Mouse (Mus musculus) T-helper 2 cell (primary cell): Measurements from ENCODE around the gene Krtap8-1.

Source experiments
- in situ Hi-C: fragments of 300-600 bp; cut with MboI, MseI; formaldehyde crosslinking; loops from one replicate; pipeline ENCODE4 v1.15.1; 2025; ENCODE audit warnings: high pct_unique_total_duplicates

The Krtap8-1 gene

DNA sequence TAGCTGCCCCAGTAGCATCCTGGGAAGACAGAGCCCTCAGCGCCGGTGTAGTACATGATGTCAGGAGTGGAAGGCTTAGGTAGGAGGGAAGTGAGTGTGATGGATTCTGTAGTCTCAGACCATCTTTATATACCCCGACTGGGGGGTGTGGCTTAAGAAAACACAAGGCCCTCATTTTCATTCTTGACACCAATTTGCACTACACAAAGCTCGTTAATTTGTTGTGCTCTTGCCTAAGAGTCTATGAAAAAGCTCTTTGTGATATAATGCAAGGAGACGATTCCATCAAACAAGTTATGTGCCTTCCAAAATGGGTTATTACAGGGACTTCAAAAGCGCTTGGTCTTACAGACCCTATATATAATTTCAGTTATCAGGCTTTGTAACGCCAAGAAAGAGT, at the start of gene Krtap8-1:
Gene Krtap8-1 (minus strand): TSS at position 101 of the 400 bp plus-strand sequence.
- in situ Hi-C loops: no loop called here

DNA sequence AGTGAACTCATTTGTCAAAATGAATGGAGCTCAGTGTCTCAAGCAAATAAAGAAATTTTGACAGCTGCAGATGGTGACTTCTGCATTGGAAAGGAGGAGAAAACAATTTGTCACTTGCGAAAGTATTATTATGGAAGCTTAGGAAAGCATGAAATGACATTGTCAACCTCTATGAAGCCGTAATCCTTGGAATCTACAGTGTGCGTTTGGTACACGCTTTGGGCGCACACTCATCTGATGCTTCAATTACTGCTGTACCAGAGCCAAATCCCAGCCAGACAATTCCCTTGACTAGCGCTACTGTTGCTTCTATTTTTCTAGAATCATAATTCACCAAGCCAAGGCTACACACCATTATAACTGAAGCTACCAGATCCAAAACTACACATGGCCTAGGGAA, 49.6 kb upstream of the Krtap8-1 start:
- in situ Hi-C loops: no loop called here

DNA sequence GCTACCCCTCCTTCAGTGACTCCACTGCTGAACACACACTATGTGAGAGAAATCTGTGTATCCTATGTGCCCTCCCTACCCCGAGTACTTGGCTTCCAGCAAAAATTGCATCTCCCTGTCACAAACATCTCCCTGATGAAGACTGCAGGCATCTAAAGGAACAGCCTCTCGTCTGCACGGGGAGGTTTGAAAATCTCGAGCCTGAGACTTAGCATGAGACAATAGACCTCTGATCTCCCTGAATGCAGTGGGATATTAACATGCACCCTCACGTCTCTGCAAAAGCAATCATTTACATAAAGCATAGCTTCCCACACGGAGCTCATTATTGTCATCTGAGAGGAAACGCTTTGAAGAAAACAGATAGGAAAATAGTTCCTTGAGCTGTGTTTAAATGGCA, 42.8 kb upstream of the Krtap8-1 start:
- in situ Hi-C loops: no loop called here

DNA sequence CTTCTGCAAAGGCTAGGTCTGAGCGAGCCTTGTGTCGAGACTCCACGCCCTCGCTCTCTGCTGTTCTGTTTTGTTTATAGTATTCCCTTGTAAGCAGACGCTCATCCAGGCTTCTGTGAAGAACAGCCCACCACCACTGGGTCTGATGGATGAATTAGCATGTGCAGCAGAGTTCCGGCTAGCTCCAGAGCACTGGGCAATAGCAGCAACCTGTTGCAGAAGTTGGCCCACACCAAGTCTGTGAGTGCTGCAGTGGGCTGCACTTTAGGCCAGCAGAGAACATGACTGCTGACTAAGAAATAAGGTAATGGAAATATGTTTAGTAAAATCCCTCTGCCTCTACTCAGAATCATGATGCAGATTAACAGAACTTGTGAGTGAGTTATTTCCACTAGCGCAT, 42.1 kb upstream of the Krtap8-1 start:
- in situ Hi-C loops: no loop called here

DNA sequence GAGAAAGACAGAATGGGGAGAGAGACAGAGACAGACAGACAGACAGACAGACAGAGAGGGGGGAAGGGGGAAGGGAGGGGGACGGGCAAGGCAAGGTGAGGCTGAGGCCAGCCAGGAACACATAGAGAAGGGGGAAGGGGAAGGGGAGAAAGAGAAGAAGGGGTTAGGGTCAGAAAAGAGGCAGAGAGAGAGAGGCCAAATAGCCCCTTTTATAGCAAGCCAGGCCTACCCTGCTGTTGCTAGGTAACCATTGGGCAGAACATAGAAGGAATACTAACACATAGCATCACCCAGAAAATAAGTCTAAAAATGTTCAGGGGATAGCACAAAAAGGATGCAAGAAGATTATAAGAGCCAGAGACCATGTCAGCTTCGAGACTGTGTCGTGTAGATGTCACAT, 40.6 kb upstream of the Krtap8-1 start:
- in situ Hi-C loops: no loop called here

DNA sequence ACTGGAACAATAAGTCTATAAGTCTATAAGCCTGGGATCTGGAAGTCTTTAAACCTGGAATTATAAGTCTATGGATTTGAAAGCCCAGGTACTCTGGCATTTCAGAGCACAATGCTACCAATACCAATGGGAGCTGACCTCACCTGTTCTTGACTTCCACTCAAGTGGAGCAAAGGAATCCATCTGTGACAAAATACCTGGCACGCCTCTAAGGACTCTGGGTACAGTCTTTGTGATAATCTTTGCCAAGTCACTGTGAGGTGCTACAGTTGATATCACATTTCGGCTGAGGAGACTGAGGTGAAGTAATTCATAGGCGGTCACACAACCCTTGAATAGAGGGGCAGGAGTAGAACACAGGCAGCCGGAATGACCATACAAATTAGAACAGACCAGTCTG, 33.2 kb upstream of the Krtap8-1 start:
- in situ Hi-C loops: no loop called here

DNA sequence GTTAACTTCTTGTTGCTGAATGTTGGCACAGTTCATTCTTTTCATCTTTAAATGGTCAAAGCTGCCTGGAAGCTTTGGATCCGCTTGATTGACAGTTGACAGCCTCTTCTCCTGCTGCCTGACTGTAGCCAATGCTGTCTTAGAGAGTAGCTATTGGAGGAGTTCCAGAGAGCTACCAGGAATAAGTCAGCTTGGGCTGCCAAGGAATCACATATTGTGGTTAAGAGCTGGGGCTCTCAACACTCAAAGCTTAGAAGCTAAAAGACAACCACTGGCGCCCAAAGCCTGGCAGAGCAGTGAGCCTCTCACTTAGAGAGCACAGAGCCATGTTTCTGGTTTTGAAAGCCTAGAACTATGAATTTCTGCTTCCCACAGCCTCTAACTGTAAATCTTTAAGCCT, 32.8 kb upstream of the Krtap8-1 start:
- in situ Hi-C loops: no loop called here

DNA sequence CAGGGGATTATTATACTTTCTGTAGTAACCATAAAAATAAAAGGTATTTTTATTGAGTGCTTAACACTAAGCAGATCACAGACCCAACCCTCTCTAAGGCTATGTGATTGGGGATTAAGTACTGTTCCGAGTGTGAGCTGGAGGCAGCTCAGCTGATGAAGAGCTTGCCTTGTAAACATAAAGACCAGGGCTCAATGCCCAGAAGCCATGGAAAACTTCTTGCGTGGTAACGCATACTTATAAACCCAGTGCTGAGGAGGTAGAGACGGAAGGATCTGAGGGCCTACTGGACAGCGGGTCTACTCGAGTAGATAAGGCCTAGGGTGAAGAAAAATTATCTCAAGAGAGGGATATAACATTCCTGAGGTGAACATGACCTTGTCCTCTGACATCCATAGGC, 32.3 kb upstream of the Krtap8-1 start:
- in situ Hi-C loops: no loop called here

DNA sequence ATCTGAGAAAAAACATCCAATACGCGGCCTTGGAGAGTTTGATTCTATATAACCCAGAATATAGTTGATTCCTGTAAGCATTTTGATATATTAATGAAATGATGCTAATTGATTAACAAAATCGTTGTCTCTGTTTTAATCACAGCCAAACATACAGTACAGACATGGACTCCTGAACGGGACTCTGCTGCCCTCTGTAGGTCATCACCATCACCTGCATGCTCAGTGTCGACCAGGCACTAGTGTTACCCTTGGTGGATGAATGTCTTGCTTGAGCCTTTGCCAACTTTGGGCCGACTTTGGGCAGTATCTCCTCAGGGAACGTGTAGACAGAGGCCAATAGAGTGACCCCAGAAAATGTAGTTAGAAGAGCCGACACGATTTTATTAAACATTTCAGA, 29.9 kb upstream of the Krtap8-1 start:
- in situ Hi-C loops: no loop called here

DNA sequence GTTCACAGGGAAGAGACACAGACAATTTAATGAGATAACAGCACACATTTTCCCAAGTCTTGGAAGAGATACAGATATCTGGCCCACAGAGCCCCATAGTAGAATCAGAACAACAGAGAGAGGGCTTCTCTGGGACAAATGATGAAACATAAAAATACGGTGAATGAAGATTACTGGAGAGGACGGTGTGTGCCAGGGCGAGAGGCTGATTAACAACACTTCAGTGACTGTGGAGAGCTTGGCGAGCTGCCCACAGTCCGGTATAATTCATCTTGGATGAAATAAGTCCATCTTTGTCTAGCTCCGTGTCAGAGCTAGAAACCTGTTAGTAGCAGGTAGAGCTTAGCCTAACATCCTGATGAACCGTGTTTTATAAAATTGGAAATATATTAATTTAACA, 25.7 kb upstream of the Krtap8-1 start:
- in situ Hi-C loops: no loop called here

DNA sequence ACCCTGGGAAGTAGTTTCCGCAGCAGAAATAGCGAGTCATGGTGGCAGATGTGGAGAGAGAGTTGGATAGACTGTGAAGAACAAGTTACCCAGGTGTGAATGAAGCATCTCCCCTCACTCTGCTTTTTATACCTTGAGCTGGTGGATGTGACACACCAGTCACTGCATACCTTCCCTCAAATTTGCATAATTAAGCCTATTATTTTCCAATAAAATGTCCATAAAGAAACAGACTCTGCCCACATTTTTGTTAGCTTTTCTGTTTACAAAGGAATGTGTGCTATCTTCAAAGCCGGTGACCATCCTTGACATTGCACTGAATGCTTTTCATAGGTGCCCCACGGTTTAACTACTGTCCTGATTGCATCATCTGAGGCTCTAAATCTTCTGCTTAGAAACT, 20.5 kb upstream of the Krtap8-1 start, which contains the start of gene Krtap7-1:
Gene Krtap7-1 (minus strand): TSS at position 101 of the 400 bp plus-strand sequence.
- in situ Hi-C loops: no loop called here

DNA sequence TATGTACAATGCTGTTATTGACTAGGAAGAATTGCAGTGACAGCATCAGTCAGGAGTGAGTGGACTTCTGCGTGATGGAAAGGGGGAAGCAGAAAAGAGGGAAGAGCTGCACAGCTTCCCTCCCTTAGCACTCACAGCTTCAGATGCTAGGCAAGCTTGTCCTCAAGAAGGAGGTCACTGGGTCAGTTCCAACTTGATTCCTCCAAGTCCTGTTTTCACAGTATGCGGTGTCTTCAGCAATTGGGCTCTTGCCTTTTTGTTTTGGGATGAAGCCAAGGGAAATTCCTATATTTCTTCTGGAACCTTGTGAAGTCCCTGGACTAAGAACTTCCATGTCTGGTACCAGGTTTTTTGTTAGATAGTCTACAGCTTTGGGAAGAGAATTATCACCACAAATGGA, 15.8 kb upstream of the Krtap8-1 start:
- in situ Hi-C loops: no loop called here

DNA sequence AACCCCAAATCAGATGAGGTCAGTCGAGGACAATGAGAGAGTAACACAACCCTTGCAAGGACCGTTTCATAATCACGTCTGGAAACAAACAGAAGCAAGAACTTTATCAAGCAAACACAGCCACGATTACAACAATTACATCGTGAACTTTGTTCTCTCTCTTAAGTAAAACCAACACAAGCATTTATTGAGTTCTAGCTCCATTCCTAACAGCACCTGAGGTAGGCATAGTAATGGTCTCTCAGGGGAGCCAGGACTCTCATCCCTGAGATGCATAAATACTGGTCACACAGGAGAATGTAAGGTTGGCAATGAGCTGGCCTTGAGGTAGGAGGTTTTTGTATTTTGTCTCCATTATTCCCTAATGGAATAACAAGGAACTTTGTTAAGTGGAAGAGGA, 14.1 kb upstream of the Krtap8-1 start:
- in situ Hi-C loops: no loop called here

DNA sequence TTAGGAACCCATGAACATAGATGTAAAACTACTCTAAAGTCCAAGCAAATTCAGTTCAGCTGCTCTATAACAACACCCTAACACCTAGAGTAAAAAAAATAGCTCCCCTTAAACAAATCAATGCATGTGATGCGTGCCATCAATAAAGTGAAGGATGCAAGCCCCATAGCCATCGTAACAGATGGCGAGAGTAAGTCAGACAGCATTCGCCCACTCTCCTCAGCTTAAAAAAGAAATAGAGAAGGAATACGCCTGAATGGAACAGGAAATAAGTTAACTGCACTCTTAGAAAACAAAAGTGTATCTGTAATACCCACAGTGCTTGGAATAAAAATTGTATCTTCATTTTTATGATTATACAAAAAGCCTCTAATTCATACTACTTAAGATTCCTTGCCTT, 9.2 kb upstream of the Krtap8-1 start:
- in situ Hi-C loops: no loop called here

DNA sequence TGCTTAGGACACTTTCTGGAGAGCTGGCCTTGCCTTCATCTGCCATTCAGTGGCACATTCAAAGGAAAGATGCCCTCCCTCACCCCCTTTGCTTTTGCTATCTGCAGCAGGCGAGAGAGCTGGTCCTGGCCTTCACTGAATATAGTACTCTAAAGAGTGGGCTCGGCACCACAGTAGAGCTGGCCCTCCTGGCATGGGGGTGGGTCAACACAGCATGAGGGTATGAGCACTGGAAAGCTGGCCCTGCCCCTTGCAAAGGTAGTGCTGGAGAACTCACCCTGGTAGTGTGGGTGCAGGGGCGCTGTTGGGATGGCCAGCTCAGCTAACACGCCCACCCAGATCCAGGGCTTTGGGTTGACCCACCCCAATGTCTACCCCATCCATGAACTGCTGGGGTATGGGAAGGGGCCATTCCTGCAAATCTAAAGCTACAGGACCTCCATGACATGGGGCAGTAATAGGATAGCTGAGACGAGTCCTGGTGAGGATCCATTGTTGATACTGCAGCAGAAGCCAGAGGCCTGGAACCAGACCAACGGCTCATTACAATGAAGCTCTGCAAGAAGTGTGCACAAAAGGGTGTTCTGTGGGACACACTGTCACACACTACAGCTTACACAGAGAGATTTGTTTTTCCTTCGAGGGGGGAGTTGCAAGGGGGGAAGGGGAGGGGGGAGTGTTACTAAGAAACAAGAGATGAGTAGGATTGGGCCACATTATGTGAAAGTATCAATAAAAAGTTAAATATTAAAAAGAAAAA, 7.8 kb upstream of the Krtap8-1 start:
- in situ Hi-C loops: no loop called here

DNA sequence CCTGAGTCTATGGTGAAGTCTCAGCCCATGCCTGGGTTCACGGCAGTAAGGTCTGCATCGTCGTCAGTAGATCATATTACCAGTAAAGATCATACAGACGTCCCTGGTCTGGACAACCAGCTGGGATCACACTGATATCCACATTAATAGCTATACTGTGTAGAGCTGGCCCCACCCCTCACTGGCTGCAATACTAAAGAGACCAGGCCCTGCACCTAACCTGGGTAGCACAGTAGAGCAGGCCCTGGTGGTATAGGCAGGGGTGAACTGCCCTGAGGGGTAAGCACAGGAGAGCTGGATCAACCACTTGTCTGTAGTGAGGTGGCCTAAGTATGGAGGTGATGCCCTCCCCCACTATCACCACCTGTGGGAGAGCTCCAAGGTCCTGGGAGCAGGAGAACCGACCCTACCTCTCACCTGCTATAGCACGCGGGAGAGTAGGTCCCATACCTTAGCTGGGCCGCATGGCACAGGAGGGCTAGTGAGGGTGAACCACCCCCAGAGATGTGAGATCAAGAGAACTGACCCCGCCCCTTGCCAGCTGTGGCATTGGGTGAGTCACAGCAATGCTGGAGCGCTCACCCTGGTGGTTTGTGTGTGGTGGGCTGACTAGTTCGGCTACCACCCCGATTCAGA, 10.0 kb downstream of the Krtap8-1 start:
- in situ Hi-C loops: no loop called here

DNA sequence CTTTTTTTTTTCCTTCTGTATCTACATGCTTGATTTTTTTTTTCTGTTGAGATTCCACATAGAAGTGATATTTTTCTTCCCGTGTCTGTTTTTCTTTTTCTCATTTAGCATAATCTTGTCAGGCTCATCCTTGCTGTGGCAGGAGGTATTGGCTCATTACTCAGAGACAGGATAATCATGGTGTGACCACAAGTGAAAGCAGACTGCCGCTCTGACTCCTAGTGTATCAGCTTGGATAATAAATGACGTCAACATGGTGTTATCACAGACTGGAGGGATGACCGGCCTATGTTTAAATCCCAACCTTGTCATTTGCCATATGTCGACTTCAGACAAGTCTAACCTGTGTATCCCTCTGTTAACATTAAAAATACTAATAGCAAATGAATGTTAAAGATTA, 26.6 kb downstream of the Krtap8-1 start:
- in situ Hi-C loops: no loop called here
